In the genomic region with DNA sequence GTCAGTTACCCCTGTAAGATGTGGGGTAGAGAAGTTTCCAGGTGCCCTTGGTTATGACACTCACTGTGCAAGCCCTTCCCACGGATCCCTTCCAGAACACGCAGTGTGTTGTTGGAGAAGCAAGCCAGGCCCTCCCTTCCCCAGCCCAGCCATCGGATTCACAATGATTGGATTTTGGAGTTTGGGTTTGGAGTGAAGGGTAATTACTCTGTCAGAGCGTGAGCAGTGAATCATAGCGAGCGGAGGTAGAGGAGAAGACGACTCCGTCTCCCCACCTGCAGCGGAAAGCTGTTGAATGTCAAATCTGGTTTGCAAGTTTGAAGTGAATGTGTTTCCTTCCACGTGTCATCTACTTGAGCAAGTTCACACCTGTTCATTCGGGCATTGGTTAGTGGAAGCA, we compare ENCODE assay signal across 10 mouse cellular contexts.
"Had no signal": no experiment of that assay in that cellular context is flagged by ENCODE, and none has a peak within 500 bp of the region (broad histone marks: within the 10 kb centered on the region; RNA-seq: fewer than 3 reads in every experiment).

No protein-coding gene starts in this region.

- H3K4me3 ChIP-seq: intestine, embryonic 15.5 days; left cerebral cortex, adult 2 months; limb, embryonic 10.5 days; liver, embryonic 15.5 days; neural tube, embryonic 12.5 days; stomach, embryonic 15.5 days had no signal

- H3K27me3 ChIP-seq: intestine, embryonic 15.5 days; liver, embryonic 15.5 days; neural tube, embryonic 12.5 days; stomach, embryonic 15.5 days had no signal

- H3K36me3 ChIP-seq: intestine, embryonic 15.5 days; limb, embryonic 10.5 days; liver, embryonic 15.5 days; neural tube, embryonic 12.5 days; stomach, embryonic 15.5 days had no signal

- H3K27ac ChIP-seq: intestine, embryonic 15.5 days; left cerebral cortex, adult 2 months; limb, embryonic 10.5 days; liver, embryonic 15.5 days; stomach, embryonic 15.5 days had no signal

- DNase-seq: lung, adult 2 months; midbrain, embryonic 14.5 days; thymus, adult 2 months; thymus, postnatal 25 days had no signal

- H3K4me1 ChIP-seq: stomach, embryonic 15.5 days had no signal
